Mouse (Mus musculus) liver, embryonic 14.5 days (tissue): ENCODE results near the gene Hbp1.

Source experiments
- CTCF ChIP-seq: IDR thresholded peaks from 2 replicates; pipeline ENCODE4 v1.5.1; 2016; ENCODE audit warnings: antibody characterized with exemption, low read depth, control low read depth
- EP300 ChIP-seq: IDR thresholded peaks from 2 replicates; pipeline ENCODE4 v1.6.1; 2016; ENCODE audit warnings: antibody characterized with exemption, low read depth

DNA sequence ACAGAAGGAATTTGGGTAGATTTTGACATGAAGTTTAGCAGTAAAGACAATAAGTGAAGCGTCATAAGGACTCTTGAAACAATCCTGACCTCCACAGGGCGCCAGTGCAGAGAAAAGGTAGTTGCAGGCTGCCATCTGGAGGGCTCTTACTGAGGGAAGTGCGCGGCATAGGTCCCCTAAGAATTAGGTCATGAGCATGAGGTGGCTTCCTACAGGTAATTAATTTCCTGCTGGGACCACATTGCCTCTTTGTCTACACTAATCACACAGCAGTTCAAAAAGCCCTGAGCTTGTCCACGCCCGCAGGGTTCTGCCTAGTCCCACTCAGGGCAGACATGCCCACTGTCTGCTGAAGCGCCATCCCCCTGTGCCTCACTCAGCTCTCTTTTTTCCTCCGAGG is 53.3 kb downstream of the Hbp1 start:
- TF ChIP-seq CTCF (no peak), EP300 (no peak)
